Mouse (Mus musculus) liver, embryonic 16.5 days (tissue): Measurements from ENCODE around the gene Dnah6. TPM values are rescaled to one million over a fixed set of nuclear protein-coding genes. Genes with fewer than 3 reads are reported as not detected.

ENCODE experiments used
- ATAC-seq: fragments of 200-750 bp; cut with Nextera tagmentation; 2 replicates; pipeline ENCODE4 v1.8.0; 2017; ENCODE audit warnings: low read depth, mild to moderate bottlenecking, moderate number of reproducible peaks, moderate library complexity
- H3K27ac ChIP-seq: fragments of 300-500 bp; sonication (generic); 2 replicates; pipeline ENCODE4 v1.5.1; 2014; ENCODE audit warnings: mild to moderate bottlenecking, low read length
- H3K27me3 ChIP-seq: fragments of 300-500 bp; sonication (generic); 2 replicates; pipeline ENCODE4 v1.6.1; 2014; ENCODE audit warnings: low read depth, low read length, mixed read lengths; ENCODE audit not compliant: control insufficient read depth, insufficient read depth
- H3K36me3 ChIP-seq: fragments of 300-500 bp; sonication (generic); 2 replicates; pipeline ENCODE4 v1.6.1; 2014; ENCODE audit warnings: mild to moderate bottlenecking; ENCODE audit not compliant: control insufficient read depth, insufficient read depth
- H3K4me1 ChIP-seq: fragments of 300-500 bp; sonication (generic); 2 replicates; pipeline ENCODE4 v1.6.1; 2014; ENCODE audit warnings: low read depth, low read length, mixed read lengths; ENCODE audit not compliant: control insufficient read depth
- H3K4me2 ChIP-seq: fragments of 300-500 bp; sonication (generic); 2 replicates; pipeline ENCODE4 v1.6.1; 2014; ENCODE audit warnings: low read depth, low read length, mixed read lengths
- H3K4me3 ChIP-seq: fragments of 300-500 bp; sonication (generic); 2 replicates; pipeline ENCODE4 v1.5.1; 2014; ENCODE audit warnings: low read depth, mild to moderate bottlenecking, low read length
- H3K9ac ChIP-seq: fragments of 300-500 bp; sonication (generic); 2 replicates; pipeline ENCODE4 v1.6.1; 2014; ENCODE audit warnings: low read depth, low read length
- H3K9me3 ChIP-seq: fragments of 300-500 bp; sonication (generic); replicated peaks from 2 replicates; pipeline ENCODE4 v1.6.1; 2016; ENCODE audit warnings: low read length; ENCODE audit not compliant: control insufficient read depth
- WGBS: fragments of 180-500 bp; shearing (Covaris S2); extraction: QIAGEN DNeasy Blood & Tissue Kit; methylation state at CpG from one replicate; pipeline ENCODE4 v1.1.7; 2014; ENCODE audit not compliant: insufficient replicate concordance; 5-methylcytosine and 5-hydroxymethylcytosine counted together
- polyA plus RNA-seq: library from polyadenylated mRNA; unstranded; fragments of >200 nt; fragmentation: Nextera tagmentation; extraction: Ambion mirVana; gene quantifications from 2 replicates; pipeline ENCODE4 v1.2.1, GENCODE M21; 2015

Dnah6 gene
- polyA plus RNA-seq, 1 experiment from 2014 or later: 0.04 TPM

DNA sequence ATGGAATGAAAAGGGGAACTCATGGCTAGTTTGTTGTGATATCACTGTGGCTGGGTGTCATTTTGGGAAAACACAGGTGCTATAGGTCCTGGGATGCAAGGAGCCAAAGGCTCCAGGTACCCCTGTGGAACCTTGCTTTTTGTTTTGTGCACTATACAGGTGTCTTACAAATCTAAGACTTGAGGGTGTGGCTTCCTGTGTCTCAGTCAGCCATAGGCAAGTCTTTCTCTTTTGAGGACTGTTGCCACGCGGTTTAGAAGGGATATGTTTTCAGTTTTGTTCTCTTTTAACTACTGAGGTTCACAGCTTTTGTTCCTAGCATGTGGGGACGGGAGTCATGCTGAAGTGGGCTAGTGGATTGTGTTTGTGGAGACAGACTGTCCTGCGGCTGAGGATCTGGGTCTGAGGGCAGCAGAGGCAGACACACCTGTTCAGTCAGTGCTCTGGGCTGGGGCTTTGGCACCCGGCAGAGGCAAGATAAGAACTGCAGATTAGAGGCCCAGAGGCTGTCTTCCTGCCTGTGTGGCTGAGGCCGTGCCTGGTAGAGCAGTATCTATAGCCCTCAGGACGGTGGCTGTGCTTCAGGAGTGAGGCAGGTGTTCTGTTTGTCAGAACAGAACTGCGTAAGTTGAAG is 228.3 kb downstream of the Dnah6 start:
- Histone ChIP-seq H3K4me1 (no peaks in the 10 kb centered on the region), H3K9ac (no peak overlapping the region), H3K27me3 (no peaks in the 10 kb centered on the region), H3K27ac (no peak overlapping the region), H3K4me3 (no peak overlapping the region), H3K36me3 (no peaks in the 10 kb centered on the region), H3K9me3 (no peaks in the 10 kb centered on the region), H3K4me2 (no peak overlapping the region)
- 27% methylated on average over 8 of the region's 8 CpGs for WGBS
- 0 out of 2 replicates have a peak, but pooled peaks have one; percentile 19 for ATAC-seq

DNA sequence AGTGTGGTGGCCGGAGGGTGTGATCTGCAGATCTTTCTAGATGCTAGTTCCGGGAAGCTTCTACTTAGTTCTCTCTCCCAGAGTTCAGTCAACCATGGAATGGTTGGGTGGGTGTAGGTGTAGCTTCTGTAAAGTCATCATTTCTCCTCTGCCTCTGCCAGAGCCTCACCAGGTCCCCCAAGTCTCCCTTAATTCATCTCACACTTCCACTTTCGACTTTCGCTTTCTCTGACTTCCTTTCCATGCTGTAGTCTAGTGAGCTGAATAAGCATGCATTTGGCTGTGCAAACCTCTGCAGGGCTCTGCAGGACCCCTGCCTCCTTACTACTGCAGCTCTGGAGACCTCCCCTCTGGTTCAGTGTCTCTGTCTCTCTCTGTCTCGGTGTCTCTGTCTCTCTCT is 231.2 kb downstream of the Dnah6 start:
- Histone ChIP-seq H3K36me3 (no peaks in the 10 kb centered on the region), H3K4me2 (no peak overlapping the region)
- no peak for ATAC-seq

DNA sequence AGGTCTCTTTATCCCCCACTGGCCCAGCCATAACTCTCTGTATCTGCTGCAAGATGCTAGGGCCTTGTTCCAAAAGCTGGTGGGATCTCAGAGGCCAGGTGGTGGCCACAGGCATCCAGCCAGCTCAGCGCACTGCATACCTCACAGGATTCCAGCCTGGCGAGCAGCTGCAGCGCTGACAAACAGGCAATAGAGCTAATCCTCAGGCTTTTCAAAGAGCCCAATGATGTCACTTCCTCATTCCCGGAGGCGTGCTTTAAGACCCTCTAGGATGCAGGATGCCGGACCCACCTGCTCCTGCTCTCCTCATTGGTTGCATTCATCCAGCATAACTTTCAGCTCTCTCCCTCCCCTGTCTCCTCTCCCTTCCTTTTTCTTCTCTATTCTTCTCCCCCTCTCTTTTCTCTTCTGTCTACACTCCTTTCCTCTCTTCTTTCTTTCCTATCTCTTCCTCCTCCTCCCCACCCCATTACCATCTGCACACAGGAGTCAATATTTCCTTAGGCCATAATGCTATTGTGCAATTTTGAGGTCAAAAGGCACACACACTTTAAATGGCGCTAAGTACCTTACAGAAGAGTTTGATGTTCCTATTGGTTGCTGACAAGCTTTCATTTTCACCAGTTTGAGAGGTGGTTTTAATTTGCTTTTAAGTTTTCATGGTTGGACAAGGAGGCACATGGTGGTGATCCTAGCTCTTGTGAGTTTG is 232.3 kb downstream of the Dnah6 start:
- Histone ChIP-seq H3K9ac (no peak overlapping the region), H3K36me3 (no peaks in the 10 kb centered on the region), H3K27me3 (no peaks in the 10 kb centered on the region), H3K27ac (no peak overlapping the region), H3K9me3 (no peaks in the 10 kb centered on the region), H3K4me2 (no peak overlapping the region), H3K4me3 (no peak overlapping the region), H3K4me1 (no peaks in the 10 kb centered on the region)
- 31% methylated on average over 7 of the region's 7 CpGs for WGBS
- ATAC-seq: 0 out of 2 replicates have a peak, but pooled peaks have one; percentile 32

More for the DNA sequence above, 231.2 kb downstream of the Dnah6 start:
- Histone ChIP-seq H3K27me3 (no peaks in the 10 kb centered on the region), H3K4me3 (no peak overlapping the region), H3K4me1 (no peaks in the 10 kb centered on the region), H3K27ac (no peak overlapping the region), H3K9ac (no peak overlapping the region), H3K9me3 (no peaks in the 10 kb centered on the region)
- WGBS: 39% methylated on average over 5 of the region's 5 CpGs

DNA sequence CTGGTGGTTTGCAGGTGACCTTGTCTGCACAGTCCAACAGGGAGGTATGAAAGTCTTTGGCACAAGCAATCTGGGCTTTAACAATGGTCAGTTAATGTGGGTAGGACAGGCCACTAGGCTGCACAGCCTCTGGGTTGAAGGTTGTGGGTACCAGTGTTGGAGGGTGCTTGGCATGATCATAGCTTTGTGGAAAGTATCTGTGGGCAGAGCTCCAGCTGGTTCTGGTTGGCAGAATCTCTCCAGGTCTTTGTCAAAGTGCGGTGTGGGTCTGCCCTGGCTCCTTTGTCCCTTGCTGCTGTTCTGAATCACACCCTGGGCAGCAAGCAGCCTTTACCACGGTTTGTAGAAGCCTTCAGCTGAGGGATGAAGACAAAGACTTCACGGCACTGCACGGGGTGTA is 238.9 kb downstream of the Dnah6 start:
- no peaks in the 10 kb centered on the region for H3K4me1 ChIP-seq
- H3K4me2 ChIP-seq: no peak overlapping the region
- H3K4me3 ChIP-seq: no peak overlapping the region
- ATAC-seq: no peak
- no peaks in the 10 kb centered on the region for H3K36me3 ChIP-seq
- H3K9ac ChIP-seq: no peak overlapping the region
- no peak overlapping the region for H3K27ac ChIP-seq
- no peaks in the 10 kb centered on the region for H3K9me3 ChIP-seq
- H3K27me3 ChIP-seq: no peaks in the 10 kb centered on the region
- WGBS: 65% methylated on average over 4 of the region's 4 CpGs

DNA sequence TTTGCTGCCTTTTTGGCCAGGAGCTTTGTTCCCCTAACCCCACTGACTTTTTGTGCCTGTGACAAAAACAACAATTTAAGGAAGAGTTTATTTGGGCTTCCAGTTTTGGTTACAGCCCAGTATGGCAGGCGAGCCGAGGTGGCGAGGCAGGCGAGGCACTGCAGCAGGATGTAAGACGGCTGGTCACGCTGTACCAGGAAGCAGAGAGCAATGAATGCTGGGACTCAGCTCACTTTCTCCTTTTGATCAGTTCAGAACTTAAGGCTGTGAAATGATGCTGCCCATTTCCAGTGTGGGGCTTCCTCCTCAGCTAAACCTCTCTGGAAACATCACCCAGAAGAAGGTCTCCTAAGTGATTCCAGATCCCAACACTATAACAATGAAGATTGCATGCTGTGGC is 239.6 kb downstream of the Dnah6 start:
- Histone ChIP-seq H3K9me3 (no peaks in the 10 kb centered on the region), H3K27me3 (no peaks in the 10 kb centered on the region), H3K4me1 (no peaks in the 10 kb centered on the region), H3K27ac (no peak overlapping the region), H3K4me3 (no peak overlapping the region), H3K36me3 (no peaks in the 10 kb centered on the region), H3K9ac (no peak overlapping the region), H3K4me2 (no peak overlapping the region)
- ATAC-seq: no peak
- WGBS: 26% methylated on average over 6 of the region's 6 CpGs

DNA sequence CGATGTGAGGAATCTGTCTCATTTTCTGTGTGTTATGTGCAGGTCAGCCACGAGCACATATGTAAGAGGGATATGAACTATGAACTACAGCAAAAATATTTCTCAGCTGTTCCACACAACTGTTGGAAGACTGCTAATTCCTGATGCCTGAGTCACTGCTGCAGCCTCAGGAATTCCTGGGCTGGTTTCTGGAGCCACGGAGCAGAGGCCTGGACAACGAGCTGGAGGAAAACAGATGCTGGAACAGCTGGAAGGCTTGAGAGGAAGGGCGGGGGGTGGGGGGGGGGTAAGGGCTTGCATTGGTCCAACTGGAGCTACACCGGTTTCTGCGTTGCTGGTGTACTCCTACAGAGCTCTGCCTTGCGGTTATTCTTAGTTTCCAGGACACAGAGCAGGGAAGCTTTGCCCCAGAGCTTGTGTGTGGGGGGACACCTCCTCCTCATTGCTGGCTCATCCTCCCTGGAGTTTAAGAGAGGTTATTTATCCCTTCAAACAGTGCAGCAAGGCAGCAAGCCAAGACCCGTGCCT is 240.3 kb downstream of the Dnah6 start:
- ATAC-seq: no peak
- H3K36me3 ChIP-seq: no peaks in the 10 kb centered on the region
- H3K4me3 ChIP-seq: no peak overlapping the region
- H3K9ac ChIP-seq: no peak overlapping the region
- H3K27me3 ChIP-seq: no peaks in the 10 kb centered on the region
- H3K4me2 ChIP-seq: no peak overlapping the region
- 36% methylated on average over 9 of the region's 9 CpGs for WGBS
- H3K27ac ChIP-seq: no peak overlapping the region
- H3K9me3 ChIP-seq: no peaks in the 10 kb centered on the region
- no peaks in the 10 kb centered on the region for H3K4me1 ChIP-seq

DNA sequence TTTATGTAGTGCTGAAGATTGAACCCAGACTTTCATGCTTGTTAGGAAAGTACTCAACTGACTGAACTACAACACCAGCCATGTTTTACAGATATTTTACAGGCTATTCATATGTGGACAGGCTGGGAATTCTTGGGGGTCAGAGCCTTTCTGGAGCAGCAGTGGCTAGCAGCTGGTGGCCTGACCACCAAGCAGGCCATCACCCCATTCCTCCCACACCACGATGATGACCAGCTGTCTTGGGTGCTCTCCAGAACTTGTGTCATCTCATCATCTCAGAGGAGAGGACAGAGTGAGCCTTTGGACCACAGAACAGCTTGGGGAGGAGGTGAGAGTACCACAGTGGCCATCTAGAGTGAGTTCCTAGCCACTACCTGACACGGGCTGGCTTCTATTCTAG is 244.6 kb downstream of the Dnah6 start:
- no peaks in the 10 kb centered on the region for H3K36me3 ChIP-seq
- 56% methylated on average over 2 of the region's 2 CpGs for WGBS
- ATAC-seq: no peak
- no peak overlapping the region for H3K9ac ChIP-seq
- no peaks in the 10 kb centered on the region for H3K4me1 ChIP-seq
- no peak overlapping the region for H3K27ac ChIP-seq
- H3K4me3 ChIP-seq: no peak overlapping the region
- H3K27me3 ChIP-seq: no peaks in the 10 kb centered on the region
- no peaks in the 10 kb centered on the region for H3K9me3 ChIP-seq
- H3K4me2 ChIP-seq: no peak overlapping the region

DNA sequence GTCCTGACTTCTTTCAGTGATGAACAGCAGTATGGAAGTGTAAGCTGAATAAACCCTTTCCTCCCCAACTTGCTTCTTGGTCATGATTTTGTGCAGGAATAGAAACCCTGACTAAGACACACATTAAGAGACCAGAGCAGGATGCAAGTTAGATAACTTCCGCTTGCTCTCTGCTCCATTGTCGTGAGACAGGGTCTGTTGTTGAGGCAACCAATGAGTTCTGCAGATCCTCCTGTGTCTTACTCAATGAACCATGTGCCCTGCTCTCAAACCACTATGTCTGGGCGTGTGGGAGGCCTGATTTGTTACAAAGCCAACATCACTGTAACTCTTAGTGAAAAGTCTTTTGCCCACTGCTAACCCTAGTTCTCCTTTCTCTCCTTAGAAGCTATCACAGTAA is 250.4 kb downstream of the Dnah6 start:
- Histone ChIP-seq H3K9me3 (no peaks in the 10 kb centered on the region), H3K36me3 (no peaks in the 10 kb centered on the region), H3K27ac (no peak overlapping the region), H3K4me2 (no peak overlapping the region), H3K27me3 (no peaks in the 10 kb centered on the region), H3K4me1 (no peaks in the 10 kb centered on the region), H3K4me3 (no peak overlapping the region), H3K9ac (no peak overlapping the region)
- no peak for ATAC-seq
- 44% methylated on average over 3 of the region's 3 CpGs for WGBS

DNA sequence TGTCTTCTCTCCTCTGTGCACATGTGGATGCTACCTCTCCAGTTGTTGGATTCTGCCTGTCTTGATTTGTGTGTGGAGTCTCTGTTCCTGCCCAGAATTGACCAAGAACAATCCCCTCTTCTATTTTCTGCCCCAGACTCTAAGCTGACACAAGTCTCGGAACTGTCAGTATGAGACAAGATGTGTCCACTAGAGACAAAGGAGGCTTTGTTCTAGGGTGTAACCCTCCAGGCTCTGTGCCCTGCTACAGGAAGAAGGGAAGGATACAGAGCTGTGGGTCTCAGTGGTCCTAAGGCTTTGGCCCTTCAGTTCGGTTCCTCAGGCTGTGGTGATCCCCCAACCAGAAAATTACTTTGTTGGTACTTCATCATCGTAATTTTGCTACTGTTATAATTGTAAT is 251.7 kb downstream of the Dnah6 start:
- 62% methylated on average over 3 of the region's 3 CpGs for WGBS

More for the DNA sequence above, 251.7 kb downstream of the Dnah6 start:
- H3K4me1 ChIP-seq: no peaks in the 10 kb centered on the region
- H3K9me3 ChIP-seq: no peaks in the 10 kb centered on the region
- no peaks in the 10 kb centered on the region for H3K27me3 ChIP-seq
- H3K9ac ChIP-seq: no peak overlapping the region
- no peak for ATAC-seq
- H3K4me3 ChIP-seq: no peak overlapping the region
- no peak overlapping the region for H3K27ac ChIP-seq
- H3K36me3 ChIP-seq: no peaks in the 10 kb centered on the region
- H3K4me2 ChIP-seq: no peak overlapping the region
